Comparison of ENCODE assay signal across 10 mouse cellular contexts in genomic region chr1:53773994-53774393, GRCm38 (mm10). TPM values are rescaled to one million over a fixed set of nuclear protein-coding genes. Genes with fewer than 3 reads are reported as not detected.
A peak's percentile ranks its signal among the peaks of the same experiment; 100 is the strongest.
DNase-seq lines count a peak whose midpoint lies in the region.
"Had no signal": no experiment of that assay in that cellular context is flagged by ENCODE, and none has a peak within 500 bp of the region (broad histone marks: within the 10 kb centered on the region; RNA-seq: fewer than 3 reads in every experiment).

No protein-coding gene starts in this region.

- peak; percentile 19 for DNase-seq in kidney, postnatal 10 days
- no peak for DNase-seq in kidney, postnatal 25 days
- DNase-seq in c-Kit-positive CD71-positive TER-119-positive erythroid progenitor cells, embryonic 14.5 days (ENCODE audit: low spot score), result peak; percentile 13
- peak; percentile 54 for DNase-seq in lung, postnatal 10 days
- peak; percentile 92 for DNase-seq in thymus, postnatal 0 days (ENCODE audit: low spot score)
- DNase-seq in hindbrain, embryonic 10.5 days (ENCODE audit: low spot score), result no peak
- DNase-seq in left cerebral cortex, adult 18-20 months (ENCODE audit: low spot score in 2 of 2), result no peak
- no peak for DNase-seq in yolk sac, embryonic 10.5 days (ENCODE audit: low spot score)

- H3K27ac ChIP-seq in hindbrain, embryonic 10.5 days, result no peak overlapping the region
- H3K27ac ChIP-seq: hindbrain, embryonic 15.5 days; midbrain, embryonic 13.5 days had no signal

- H3K9me3 ChIP-seq in hindbrain, embryonic 10.5 days, result no peaks in the 10 kb centered on the region
- H3K9me3 ChIP-seq: hindbrain, embryonic 15.5 days; midbrain, embryonic 13.5 days had no signal

- H3K4me3 ChIP-seq in hindbrain, embryonic 10.5 days, result no peak overlapping the region
- H3K4me3 ChIP-seq: hindbrain, embryonic 15.5 days; midbrain, embryonic 13.5 days had no signal

- 65% methylated on average over 6 of the region's 6 CpGs for WGBS in hindbrain, embryonic 10.5 days

- no peaks in the 10 kb centered on the region for H3K27me3 ChIP-seq in hindbrain, embryonic 10.5 days (ENCODE audit: insufficient read depth, poor library complexity, severe bottlenecking)
- H3K27me3 ChIP-seq: hindbrain, embryonic 15.5 days; midbrain, embryonic 13.5 days had no signal

- no peaks in the 10 kb centered on the region for H3K36me3 ChIP-seq in hindbrain, embryonic 10.5 days
- H3K36me3 ChIP-seq: hindbrain, embryonic 15.5 days; midbrain, embryonic 13.5 days had no signal

- no peaks in the 10 kb centered on the region for H3K4me1 ChIP-seq in hindbrain, embryonic 10.5 days (replicated peaks)
- H3K4me1 ChIP-seq: hindbrain, embryonic 15.5 days; midbrain, embryonic 13.5 days had no signal

RNA-seq across cellular contexts. Expression of gene Stk17b, which starts 11.0 kb away (rescaled TPM):
- 96.5 and 107 TPM in 2 replicates for polyA plus RNA-seq in thymus, postnatal 0 days (2015; fragmentation: Nextera tagmentation; extraction: Ambion mirVana)
- 7.5 and 9.0 TPM in 2 replicates for polyA plus RNA-seq in hindbrain, embryonic 10.5 days (2016; fragmentation: Nextera tagmentation; extraction: Ambion mirVana)
- total RNA-seq in left cerebral cortex, adult 18-20 months (2021), result 1 to 10 TPM; 5.4 to 6.7 TPM

Comparison
In these comparisons a context has a peak if more than half of its experiments do, and no peak if none do; other contexts are left out.
1. DNase-seq: peak in kidney, postnatal 10 days (single experiment), c-Kit-positive CD71-positive TER-119-positive erythroid progenitor cells, embryonic 14.5 days (single experiment), lung, postnatal 10 days (single experiment) and thymus, postnatal 0 days (single experiment); none in kidney, postnatal 25 days (0 of 2), hindbrain, embryonic 10.5 days (single experiment), left cerebral cortex, adult 18-20 months (0 of 2) and yolk sac, embryonic 10.5 days (single experiment).